Comparison of ENCODE assay signal across 8 mouse cellular contexts in the genomic region with DNA sequence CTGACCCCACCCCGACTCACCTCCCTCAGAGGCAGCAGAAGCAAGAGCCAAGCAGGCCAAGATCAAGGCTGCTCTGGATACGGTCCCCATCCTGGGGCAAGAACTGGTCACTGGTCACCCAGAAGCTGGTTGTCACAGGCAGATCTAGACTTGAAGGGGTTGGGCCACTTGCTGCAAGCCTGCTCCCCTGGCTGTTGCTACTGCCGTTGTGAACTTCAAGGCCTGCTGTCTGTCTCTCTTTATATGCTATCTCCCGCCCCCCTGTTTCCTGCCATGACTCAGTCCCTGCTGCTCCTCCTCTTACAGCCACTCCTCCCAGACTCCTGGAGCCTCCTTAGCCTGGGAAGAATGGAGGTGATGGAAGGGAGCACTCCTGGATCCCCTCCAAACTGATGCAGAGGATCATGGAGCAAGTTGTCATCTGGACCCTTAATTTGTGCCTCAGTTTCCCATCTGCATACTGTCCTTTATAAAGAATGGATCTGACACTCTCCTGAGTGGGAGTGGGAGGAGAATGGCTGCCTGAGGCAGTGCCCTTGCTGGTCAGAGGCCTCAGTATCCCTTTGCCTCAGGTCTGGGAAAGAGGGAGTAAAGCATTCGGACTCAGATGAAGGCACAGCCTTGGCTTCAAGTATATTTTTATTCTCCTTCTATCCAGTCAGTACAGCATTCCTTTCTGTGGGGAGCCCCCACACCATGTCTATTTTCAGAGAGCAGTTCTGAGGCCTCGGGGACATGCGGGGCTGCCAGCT. TPM values are rescaled to one million over a fixed set of nuclear protein-coding genes. Genes with fewer than 3 reads are reported as not detected.
DNase-seq lines count a peak whose midpoint lies in the region; ATAC-seq lines count a peak whose summit lies in the region.

TSS of gene Ecm1 (minus strand) at position 217 of the 752 bp plus-strand sequence.

- intact Hi-C loops in gastrocnemius, postnatal 36 days (cut with DNase I), result no loop called here
- intact Hi-C loops in left cerebral cortex, postnatal 4 days (cut with DNase I), result no loop called here

- 0 out of 2 replicates have a peak within 1 kb of the TSS, but pooled peaks have one; percentile 20 for H3K27ac ChIP-seq in midbrain, embryonic 11.5 days (ENCODE audit: low read depth, low read length)

- H3K4me2 ChIP-seq in midbrain, embryonic 11.5 days, result no peak within 1 kb of the TSS

- no peaks in the 10 kb centered on the region for H3K27me3 ChIP-seq in midbrain, embryonic 11.5 days (ENCODE audit: control insufficient read depth, insufficient read depth, low read length)

- DNase-seq in embryo, embryonic 10 days (ENCODE audit: low spot score), result peak; percentile 19
- DNase-seq in embryo, embryonic 9.5 days (ENCODE audit: extremely low spot score), result no peak
- peak; percentile 92 for DNase-seq in adrenal gland, adult 2 months
- peak in 1 of 2 experiments; percentile 51 for DNase-seq in gastrocnemius, postnatal 36 days
- peak; percentile 74 for DNase-seq in induced T-regulatory cell, adult 2 months (ENCODE audit: low read depth)
- DNase-seq in left cerebral cortex, postnatal 4 days, result no peak
- no peak for DNase-seq in midbrain, embryonic 11.5 days (ENCODE audit: low spot score, missing footprints)
- DNase-seq in urinary bladder, postnatal 14 days (ENCODE audit: low spot score), result peak; percentile 69

- H3K4me3 ChIP-seq in midbrain, embryonic 11.5 days (ENCODE audit: low read depth, low read length), result no peak within 1 kb of the TSS

- H3K9me3 ChIP-seq in midbrain, embryonic 11.5 days (ENCODE audit: control insufficient read depth, low read length), result no peaks in the 10 kb centered on the region

- no peak for ATAC-seq in midbrain, embryonic 11.5 days (ENCODE audit: low FRiP score)

- H3K9ac ChIP-seq in midbrain, embryonic 11.5 days (ENCODE audit: low read length), result no peak within 1 kb of the TSS; the same call in 1 of the 2 replicates

- 81% methylated on average over 7 of the region's 7 CpGs for WGBS in midbrain, embryonic 11.5 days

- H3K4me1 ChIP-seq in midbrain, embryonic 11.5 days (ENCODE audit: control insufficient read depth, insufficient read depth, low read length), result no peaks in the 10 kb centered on the region

- H3K36me3 ChIP-seq in midbrain, embryonic 11.5 days (ENCODE audit: control insufficient read depth, insufficient read depth, low read length), result peaks cover 11% of the 10 kb centered on the region; the same call in 1 of the 2 replicates

RNA-seq across cellular contexts. Expression of gene Ecm1, which starts in this region (rescaled TPM):
- 100 to 1,000 TPM; 716 to 736 TPM for total RNA-seq in adrenal gland, adult 2 months (2021)
- polyA plus RNA-seq in adrenal gland, adult 2 months (2012; rRNA removed), result 917 and 1,104 TPM in 2 replicates
- 10 to 100 TPM; 14.3 to 28.4 TPM for total RNA-seq in gastrocnemius, postnatal 36 days (2021)
- 10 to 100 TPM; 10.9 to 11.3 TPM for total RNA-seq in left cerebral cortex, postnatal 4 days (2021)
- polyA plus RNA-seq in midbrain, embryonic 11.5 days (2014; fragmentation: Nextera tagmentation; extraction: Ambion mirVana), result 15.4 and 18.0 TPM in 2 replicates

Comparison
In these comparisons a context has a peak if more than half of its experiments do, and no peak if none do; other contexts are left out.
1. RNA of gene Ecm1 (total RNA-seq): 716 to 736 TPM in adrenal gland, adult 2 months; 14.3 to 28.4 TPM in gastrocnemius, postnatal 36 days and 10.9 to 11.3 TPM in left cerebral cortex, postnatal 4 days; every median in the first group is over 10 times any median in the second.
2. RNA of gene Ecm1 (polyA plus RNA-seq): 917 to 1,104 TPM in adrenal gland, adult 2 months; 15.4 to 18.0 TPM in midbrain, embryonic 11.5 days; every median in the first group is over 10 times any median in the second.
3. DNase-seq: peak in embryo, embryonic 10 days (single experiment), adrenal gland, adult 2 months (single experiment), induced T-regulatory cell, adult 2 months (single experiment) and urinary bladder, postnatal 14 days (single experiment); none in embryo, embryonic 9.5 days (single experiment), left cerebral cortex, postnatal 4 days (single experiment) and midbrain, embryonic 11.5 days (single experiment).